Mouse (Mus musculus): Measurements from ENCODE around the gene Gabrg3.

The Gabrg3 gene

DNA sequence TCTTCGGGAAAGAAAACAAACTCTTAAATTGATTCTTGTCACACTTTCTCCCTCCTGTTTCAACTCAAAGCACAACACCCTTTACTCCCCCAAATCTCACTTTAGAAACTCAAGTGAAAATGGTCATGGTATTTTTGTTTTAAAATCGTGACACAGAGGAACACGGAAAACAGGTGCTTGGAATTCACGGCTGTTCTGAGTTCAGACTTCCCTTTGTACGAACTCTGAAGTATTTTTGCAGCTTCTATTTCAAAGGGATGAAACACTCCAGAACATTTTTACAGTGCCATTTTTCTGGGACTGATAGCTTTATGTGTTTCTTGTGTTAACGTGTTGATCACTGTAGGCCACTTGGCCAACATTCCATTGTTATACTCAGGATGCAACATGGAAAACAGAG is 561.5 kb downstream of the Gabrg3 start:
- POLR2A ChIA-PET = no interaction called here
- CTCF ChIA-PET = no interaction called here

DNA sequence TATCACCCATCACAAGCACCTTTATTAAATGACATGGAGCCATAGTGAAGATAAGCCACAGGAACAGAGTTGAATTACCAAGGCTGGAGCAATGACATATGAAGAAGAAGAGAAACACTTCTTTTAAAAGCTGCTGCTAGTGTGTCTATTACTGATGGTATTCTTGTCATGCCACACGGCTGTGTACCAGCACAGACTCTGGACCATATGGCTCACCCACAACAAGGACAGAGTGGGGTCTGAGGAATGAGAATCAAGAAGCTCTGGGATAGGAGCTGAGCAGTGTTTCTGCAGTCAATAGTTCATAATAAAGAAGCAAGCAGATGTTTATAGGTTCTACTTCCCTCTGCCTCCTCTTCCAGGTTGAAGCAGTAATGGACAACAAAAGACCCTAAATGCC is 585.1 kb downstream of the Gabrg3 start:
- ChIA-PET CTCF (no interaction called here), POLR2A (no interaction called here)

DNA sequence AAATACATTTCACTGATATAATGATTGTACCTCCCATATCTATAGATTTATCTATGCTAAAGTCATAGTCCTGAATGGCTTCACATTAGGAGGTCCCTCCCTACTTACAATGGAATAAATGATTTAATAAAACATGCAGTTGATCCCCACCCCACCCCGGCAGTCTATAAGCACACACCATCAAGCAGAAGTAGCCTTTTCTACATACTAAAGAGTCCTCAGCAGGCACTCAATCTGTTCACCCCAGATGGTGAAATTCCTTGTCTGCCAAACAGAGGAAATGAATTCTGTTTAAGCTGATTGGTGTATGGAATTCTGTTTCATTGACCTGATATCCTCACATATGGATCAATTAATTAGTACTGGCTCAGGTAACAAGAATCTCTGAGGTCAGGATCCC is 607.9 kb downstream of the Gabrg3 start:
- CTCF ChIA-PET = no interaction called here
- POLR2A ChIA-PET = no interaction called here

DNA sequence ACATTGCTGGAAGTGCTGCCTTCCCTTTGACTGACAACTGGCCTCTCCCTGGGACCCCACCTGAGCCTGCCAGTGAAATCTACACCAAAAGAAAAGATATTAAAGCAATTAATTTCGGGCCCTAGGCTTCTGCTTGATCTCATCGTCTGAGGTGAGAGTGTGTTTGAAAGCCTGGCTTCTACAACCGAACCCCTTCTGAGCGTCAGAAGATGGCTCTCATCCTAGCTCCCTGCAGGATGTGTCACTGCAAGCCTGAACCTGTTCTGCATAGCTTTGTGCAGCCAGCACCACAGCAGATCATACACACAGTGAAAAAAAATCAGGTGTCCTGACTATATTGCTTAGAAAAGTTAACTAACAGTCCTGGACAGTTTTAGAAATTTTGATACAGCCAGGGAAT is 618.8 kb downstream of the Gabrg3 start:
- ChIA-PET CTCF (no interaction called here), POLR2A (no interaction called here)

DNA sequence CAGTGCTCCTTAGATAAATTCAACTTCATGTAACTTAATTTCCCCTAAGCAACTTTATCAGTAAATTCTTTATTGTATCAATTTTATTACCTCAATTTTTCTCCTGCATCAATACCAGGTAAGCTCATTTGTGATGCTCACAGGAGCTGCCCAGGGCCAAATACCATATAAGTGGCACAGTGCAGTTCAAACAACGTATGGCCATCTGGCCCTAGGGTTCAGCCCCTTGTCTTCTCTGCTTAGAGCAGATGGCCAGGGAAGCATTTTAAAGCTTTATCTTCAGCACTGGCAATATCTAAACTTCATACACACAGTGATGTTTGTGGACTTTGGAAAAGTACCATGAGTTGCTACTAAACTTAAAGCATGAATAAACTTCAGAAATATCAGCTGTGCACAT is 619.2 kb downstream of the Gabrg3 start:
- ChIA-PET CTCF (no interaction called here), POLR2A (no interaction called here)

DNA sequence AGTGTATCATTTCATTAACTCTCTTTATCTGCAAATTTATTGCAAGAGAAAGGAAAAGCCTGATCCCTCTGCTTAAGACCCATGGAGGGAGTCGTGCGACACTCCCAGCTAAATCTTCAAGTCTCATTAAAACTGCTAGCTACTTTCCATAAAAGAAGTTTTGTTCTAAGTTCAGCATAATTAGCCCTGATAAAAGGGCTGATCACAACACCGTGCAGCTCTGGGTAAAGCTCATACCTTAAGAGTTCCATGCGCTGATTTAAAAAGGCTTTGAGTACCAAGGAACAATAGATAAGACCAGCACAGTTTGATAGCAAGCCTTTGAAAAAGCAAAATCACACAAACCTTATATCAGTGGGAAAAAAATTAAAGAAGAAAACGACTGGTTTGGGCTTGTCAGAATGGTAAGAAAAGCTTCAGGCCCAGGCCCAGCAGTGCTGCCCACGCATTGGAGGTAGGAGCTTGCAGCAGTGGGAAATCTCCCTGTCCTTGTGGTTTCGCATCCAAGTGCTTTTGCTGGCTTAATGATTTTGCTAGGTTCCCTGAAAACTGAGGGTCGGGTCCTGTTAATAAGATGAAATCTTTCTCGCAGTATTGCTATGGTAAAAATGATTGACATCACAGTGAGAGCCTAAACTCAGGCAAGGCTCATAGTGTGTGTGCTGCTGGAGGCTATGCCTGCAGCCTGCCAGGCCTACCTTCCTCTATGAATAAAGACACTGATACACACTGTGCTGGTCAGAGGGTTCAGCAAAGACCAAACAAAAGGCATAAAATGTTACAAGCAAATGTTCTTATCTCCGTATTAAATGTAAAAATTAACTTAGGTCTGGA is 621.2 kb downstream of the Gabrg3 start:
- CTCF ChIA-PET = no interaction called here
- POLR2A ChIA-PET = no interaction called here

DNA sequence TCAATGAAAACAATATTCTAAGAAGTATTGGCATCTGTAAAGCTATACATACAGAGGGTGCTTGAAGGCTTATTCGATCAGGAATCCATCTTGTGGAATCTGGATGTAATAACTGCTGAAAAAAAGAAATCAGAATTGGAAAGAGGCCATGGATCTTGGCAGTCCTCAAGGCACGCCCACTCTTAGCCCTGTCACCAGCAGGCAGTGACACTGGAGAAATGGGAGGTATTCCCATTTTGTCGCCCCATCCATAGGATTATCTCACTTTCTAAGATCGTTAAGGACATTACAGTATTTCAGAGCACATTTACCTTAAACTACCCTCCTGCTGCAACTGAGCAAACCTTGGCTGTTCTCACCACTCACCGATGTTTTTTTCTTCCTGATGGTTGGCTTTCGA is 657.8 kb downstream of the Gabrg3 start:
- POLR2A ChIA-PET = no interaction called here

More for the DNA sequence above, 657.8 kb downstream of the Gabrg3 start:
- CTCF ChIA-PET = no interaction called here
